Mouse (Mus musculus): ENCODE data around the gene Olfr374. TPM values are rescaled to one million over a fixed set of nuclear protein-coding genes. Genes with fewer than 3 reads are reported as not detected.
"Not testable (repeated sequence)": the region's sequence is repeated elsewhere in the genome, so short reads cannot be mapped to it uniquely, and the experiment has no call there.

Gene Olfr374
- total RNA-seq (2021) = not detected
- long read RNA-seq, experiment 1 = 0 reads
- long read RNA-seq, experiment 2 = 0 reads

- DNase-seq = no peak
Observed at GRCm38 (mm10) chr8:72106740-72107139, at the start of gene Olfr374. Gene Olfr374 (plus strand): TSS chr8:72107040.

GRCm38 (mm10) chr8:72057643-72058042 is 49.2 kb upstream of the Olfr374 start:
- DNase-seq = not testable (repeated sequence)

- DNase-seq = not testable (repeated sequence)
Observed at GRCm38 (mm10) chr8:72066819-72067399, 39.9 kb upstream of the Olfr374 start.

GRCm38 (mm10) chr8:72082877-72083276 is 24.0 kb upstream of the Olfr374 start, which contains the start of gene Olfr373:
Gene Olfr373 (plus strand): TSS chr8:72083177.
- DNase-seq = not testable (repeated sequence)

GRCm38 (mm10) chr8:72084744-72085143 is 22.1 kb upstream of the Olfr374 start:
- DNase-seq = no peak

GRCm38 (mm10) chr8:72087611-72088010 is 19.2 kb upstream of the Olfr374 start:
- DNase-seq = not testable (repeated sequence)

- DNase-seq = not testable (repeated sequence)
Observed at GRCm38 (mm10) chr8:72096721-72097120, 10.1 kb upstream of the Olfr374 start.

- DNase-seq = peak; percentile 56 to 59
Observed at GRCm38 (mm10) chr8:72099377-72100103, 7.3 kb upstream of the Olfr374 start.

- no peak for DNase-seq
Observed at GRCm38 (mm10) chr8:72105165-72105564, 1.7 kb upstream of the Olfr374 start.

- DNase-seq = no peak
Observed at GRCm38 (mm10) chr8:72110876-72111275, 4.0 kb downstream of the Olfr374 start.

GRCm38 (mm10) chr8:72112486-72112885 is 5.6 kb downstream of the Olfr374 start:
- DNase-seq = no peak

- no peak for DNase-seq
Observed at GRCm38 (mm10) chr8:72115202-72115601, 8.4 kb downstream of the Olfr374 start.

- no peak for DNase-seq
Observed at GRCm38 (mm10) chr8:72118616-72119015, 11.8 kb downstream of the Olfr374 start.

- not testable (repeated sequence) for DNase-seq
Observed at GRCm38 (mm10) chr8:72121486-72121885, 14.6 kb downstream of the Olfr374 start.

- no peak for DNase-seq
Observed at GRCm38 (mm10) chr8:72121997-72122396, 15.2 kb downstream of the Olfr374 start.

- DNase-seq = no peak
Observed at GRCm38 (mm10) chr8:72127834-72128233, 21.0 kb downstream of the Olfr374 start.

- peak; percentile 56 to 64 for DNase-seq
Observed at GRCm38 (mm10) chr8:72131251-72131650, 24.4 kb downstream of the Olfr374 start.

- no peak for DNase-seq
Observed at GRCm38 (mm10) chr8:72131901-72132300, 25.1 kb downstream of the Olfr374 start.

- no peak for DNase-seq
Observed at GRCm38 (mm10) chr8:72132417-72132816, 25.6 kb downstream of the Olfr374 start.

- DNase-seq = peak; percentile 80 to 83
Observed at GRCm38 (mm10) chr8:72132891-72133290, 26.1 kb downstream of the Olfr374 start.

GRCm38 (mm10) chr8:72133507-72133906 is 26.7 kb downstream of the Olfr374 start:
- peak in 1 of 2 experiments; percentile 18 for DNase-seq

GRCm38 (mm10) chr8:72134756-72135445 is 28.1 kb downstream of the Olfr374 start, which contains the start of gene Tpm4:
Gene Tpm4 (plus strand): TSS chr8:72134975.
- DNase-seq = peak; percentile 84 to 88
